Mouse (Mus musculus) brown adipose tissue, adult 24 weeks (tissue): Measurements from ENCODE around the gene Fsip1. TPM values are rescaled to one million over a fixed set of nuclear protein-coding genes. Genes with fewer than 3 reads are reported as not detected.

Source experiments
- H3K27ac ChIP-seq: fragments of 200-500 bp; replicated peaks from 2 replicates; pipeline ENCODE4 v1.5.1; 2012; ENCODE audit warnings: low read depth, mild to moderate bottlenecking, low read length
- H3K4me1 ChIP-seq: fragments of 200-500 bp; 2 replicates; pipeline ENCODE4 v1.6.1; 2012; ENCODE audit warnings: low read length, mixed read lengths; ENCODE audit not compliant: control insufficient read depth, insufficient read depth, insufficient read length
- H3K4me3 ChIP-seq: fragments of 200-500 bp; 2 replicates; pipeline ENCODE4 v1.5.1; 2012; ENCODE audit warnings: low read depth, mild to moderate bottlenecking, low read length, moderate library complexity; ENCODE audit not compliant: insufficient read depth
- polyA plus RNA-seq: library from polyadenylated mRNA; stranded (reverse); fragments of >200 nt; gene quantifications from 2 replicates; pipeline ENCODE4 v1.2.4, GENCODE M21; 2012; ENCODE audit not compliant: missing spikeins, insufficient read depth, insufficient read length

Gene Fsip1
- polyA plus RNA-seq, 1 experiment = not detected

GRCm38 (mm10) chr2:118137776-118138175 lies 119.0 kb downstream of the Fsip1 start:
- Histone ChIP-seq H3K4me3 (no peak overlapping the region), H3K27ac (no peak overlapping the region)

GRCm38 (mm10) chr2:118137071-118137470 lies 119.7 kb downstream of the Fsip1 start:
- Histone ChIP-seq H3K4me1 (no peaks in the 10 kb centered on the region), H3K27ac (no peak overlapping the region), H3K4me3 (no peak overlapping the region)

More at GRCm38 (mm10) chr2:118137776-118138175, 119.0 kb downstream of the Fsip1 start:
- H3K4me1 ChIP-seq = no peaks in the 10 kb centered on the region

- no peak overlapping the region for H3K4me3 ChIP-seq
- H3K27ac ChIP-seq = no peak overlapping the region
- no peaks in the 10 kb centered on the region for H3K4me1 ChIP-seq
Observed at GRCm38 (mm10) chr2:118128313-118128712, 128.5 kb downstream of the Fsip1 start.

- Histone ChIP-seq H3K4me1 (no peaks in the 10 kb centered on the region), H3K4me3 (no peak overlapping the region), H3K27ac (no peak overlapping the region)
Observed at GRCm38 (mm10) chr2:118127516-118128288, 129.1 kb downstream of the Fsip1 start.

- no peaks in the 10 kb centered on the region for H3K4me1 ChIP-seq
- no peak overlapping the region for H3K27ac ChIP-seq
- H3K4me3 ChIP-seq = no peak overlapping the region
Observed at GRCm38 (mm10) chr2:118125943-118126470, 130.8 kb downstream of the Fsip1 start.

GRCm38 (mm10) chr2:118125211-118125939 lies 131.4 kb downstream of the Fsip1 start:
- H3K27ac ChIP-seq = no peak overlapping the region
- H3K4me1 ChIP-seq = no peaks in the 10 kb centered on the region
- H3K4me3 ChIP-seq = no peak overlapping the region

- H3K4me3 ChIP-seq = no peak overlapping the region
- no peaks in the 10 kb centered on the region for H3K4me1 ChIP-seq
- no peak overlapping the region for H3K27ac ChIP-seq
Observed at GRCm38 (mm10) chr2:118124437-118124836, 132.3 kb downstream of the Fsip1 start.

GRCm38 (mm10) chr2:118123743-118124142 lies 133.0 kb downstream of the Fsip1 start:
- Histone ChIP-seq H3K4me3 (no peak overlapping the region), H3K4me1 (no peaks in the 10 kb centered on the region), H3K27ac (no peak overlapping the region)

- Histone ChIP-seq H3K27ac (no peak overlapping the region), H3K4me1 (no peaks in the 10 kb centered on the region), H3K4me3 (no peak overlapping the region)
Observed at GRCm38 (mm10) chr2:118122291-118122690, 134.5 kb downstream of the Fsip1 start.

GRCm38 (mm10) chr2:118120751-118121150 lies 136.0 kb downstream of the Fsip1 start:
- Histone ChIP-seq H3K4me3 (no peak overlapping the region), H3K27ac (no peak overlapping the region), H3K4me1 (no peaks in the 10 kb centered on the region)

GRCm38 (mm10) chr2:118120095-118120494 lies 136.7 kb downstream of the Fsip1 start:
- Histone ChIP-seq H3K4me3 (no peak overlapping the region), H3K27ac (no peak overlapping the region), H3K4me1 (no peaks in the 10 kb centered on the region)

GRCm38 (mm10) chr2:118119684-118120083 lies 137.1 kb downstream of the Fsip1 start:
- Histone ChIP-seq H3K4me1 (no peaks in the 10 kb centered on the region), H3K27ac (no peak overlapping the region), H3K4me3 (no peak overlapping the region)

GRCm38 (mm10) chr2:118118515-118118914 lies 138.3 kb downstream of the Fsip1 start:
- Histone ChIP-seq H3K4me1 (no peaks in the 10 kb centered on the region), H3K4me3 (no peak overlapping the region), H3K27ac (no peak overlapping the region)

GRCm38 (mm10) chr2:118118045-118118444 lies 138.7 kb downstream of the Fsip1 start:
- H3K4me1 ChIP-seq = no peaks in the 10 kb centered on the region
- H3K4me3 ChIP-seq = no peak overlapping the region
- H3K27ac ChIP-seq = no peak overlapping the region

GRCm38 (mm10) chr2:118117401-118117800 lies 139.4 kb downstream of the Fsip1 start:
- no peak overlapping the region for H3K4me3 ChIP-seq
- no peaks in the 10 kb centered on the region for H3K4me1 ChIP-seq
- H3K27ac ChIP-seq = no peak overlapping the region
